Comparison of ENCODE assay signal across 9 mouse cellular contexts in genomic region chr12:80760396-80760801, GRCm38 (mm10). TPM values are rescaled to one million over a fixed set of nuclear protein-coding genes. Genes with fewer than 3 reads are reported as not detected.
DNase-seq lines count a peak whose midpoint lies in the region; ATAC-seq and TF ChIP-seq lines count a peak whose summit lies in the region.
"Had no signal": no experiment of that assay in that cellular context is flagged by ENCODE, and none has a peak within 500 bp of the region (broad histone marks: within the 10 kb centered on the region; RNA-seq: fewer than 3 reads in every experiment).

Gene Ccdc177, minus strand, starts transcription at chr12:80760687.

- H3K4me1 ChIP-seq in MEL (ENCODE audit: control insufficient read depth in 1 of 2, insufficient read depth in 2 of 2, low read length in 2 of 2) = peaks cover 0 to 5% of the 10 kb centered on the region in 2 experiments; a peak in 2 of 4 replicates

- no peaks in the 10 kb centered on the region for H3K9me3 ChIP-seq in MEL (replicated peaks; ENCODE audit: insufficient read depth, low read length)

- TF ChIP-seq EP300 in MEL (IDR thresholded peaks at IDR 0.05; ENCODE audit: low read depth in 1 of 2, low read length in 2 of 2) = no peak

- H3K27ac ChIP-seq in MEL (ENCODE audit: control insufficient read depth, low read depth, low read length) = no peak within 1 kb of the TSS
- peak within 1 kb of the TSS; percentile 91 for H3K27ac ChIP-seq in layer of hippocampus, adult 2 months
- H3K27ac ChIP-seq: macrophage had no signal

- peak; percentile 33 to 56 (median 51); a peak in 5 of 6 replicates for TF ChIP-seq CTCF in MEL (IDR thresholded peaks at IDR 0.05 in 2 of 3, conservative IDR thresholded peaks at IDR 0.05 in 1 of 3; ENCODE audit: control insufficient read depth in 1 of 3, insufficient read depth in 1 of 3, low read depth in 2 of 3, low read length in 3 of 3, poor library complexity in 1 of 3, severe bottlenecking in 1 of 3)
- peak; percentile 95 for TF ChIP-seq CTCF in layer of hippocampus, adult 2 months (conservative IDR thresholded peaks at IDR 0.05)

- H3K4me3 ChIP-seq in MEL (ENCODE audit: control insufficient read depth in 1 of 2, insufficient read depth in 1 of 2, low read depth in 2 of 2, low read length in 2 of 2) = no peak within 1 kb of the TSS
- peak within 1 kb of the TSS; percentile 86 for H3K4me3 ChIP-seq in layer of hippocampus, adult 2 months

- no peaks in the 10 kb centered on the region for H3K79me2 ChIP-seq in MEL (ENCODE audit: control insufficient read depth, insufficient read depth, low read length, poor library complexity)

- H3K36me3 ChIP-seq in MEL (ENCODE audit: control insufficient read depth in 1 of 2, insufficient read depth in 2 of 2, low read length in 2 of 2) = 0 out of 4 replicates have a peak, but pooled peaks cover 0 to 2% of the 10 kb centered on the region in 2 experiments

- no peak for TF ChIP-seq POLR2A in MEL (IDR thresholded peaks at IDR 0.05; ENCODE audit: control insufficient read depth in 1 of 2, insufficient read depth in 1 of 2, low read depth in 1 of 2, low read length in 2 of 2, poor library complexity in 1 of 2)

- peak; percentile 14 for TF ChIP-seq RAD21 in MEL (IDR thresholded peaks at IDR 0.05; ENCODE audit: low read depth, low read length)

- H3K27me3 ChIP-seq in MEL (ENCODE audit: control insufficient read depth in 1 of 2, insufficient read depth in 2 of 2, low read length in 2 of 2) = no peaks in the 10 kb centered on the region; a peak in 1 of 4 replicates

- peak; percentile 91 for ATAC-seq in frontal cortex, adult (ENCODE audit: low TSS enrichment)
- ATAC-seq in hematopoietic stem cell, adult 5-6 weeks (replicated peaks in 1 of 2; ENCODE audit: insufficient read depth in 1 of 2, low FRiP score in 2 of 2, low TSS enrichment in 1 of 2, low read depth in 1 of 2, poor library complexity in 2 of 2, severe bottlenecking in 2 of 2) = peak; percentile 81 to 82

- DNase-seq in MEL (ENCODE audit: low read depth, low spot score) = peak; percentile 44
- DNase-seq in cerebellum, adult 8-10 months = peak; percentile 91
- peak; percentile 85 to 87 for DNase-seq in layer of hippocampus, adult 2 months (ENCODE audit: low spot score in 2 of 2)
- peak; percentile 69 to 77 for DNase-seq in lung, adult 18-20 months
- DNase-seq in ovary, postnatal 14 days (ENCODE audit: low spot score) = peak; percentile 69
- DNase-seq in thymus, postnatal 0 days (ENCODE audit: low spot score) = peak; percentile 81

- no peak within 1 kb of the TSS for H3K9ac ChIP-seq in MEL (ENCODE audit: control insufficient read depth, low read depth, low read length, poor library complexity, severe bottlenecking)

TF ChIP-seq in MEL, 35 proteins besides CTCF, POLR2A, EP300 and RAD21:
- no peak for TF ChIP-seq ELF1 (IDR thresholded peaks at IDR 0.05; ENCODE audit: low read depth, low read length)
- TF ChIP-seq SMC3 (IDR thresholded peaks at IDR 0.05; ENCODE audit: low read depth, low read length) = peak; percentile 50
- TF ChIP-seq ZC3H11A (IDR thresholded peaks at IDR 0.05; ENCODE audit: low read depth, low read length) = no peak
- no peak for TF ChIP-seq CHD1 (IDR thresholded peaks at IDR 0.05; ENCODE audit: low read depth, low read length)

RNA-seq across cellular contexts. Expression of gene Ccdc177, which starts in this region (rescaled TPM):
- not detected in 2 replicates for total RNA-seq in MEL (2012; rRNA removed)
- polyA plus RNA-seq in MEL (2012; ENCODE audit: insufficient read depth in 1 of 2, insufficient read length in 2 of 2, low read depth in 1 of 2, low replicate concordance in 2 of 2, missing spikeins in 1 of 2) = not detected
- 0.06 TPM in 1 of 2 replicates, not detected in the other for total RNA-seq in hematopoietic stem cell, adult 5-6 weeks (2017)
- 10 to 100 TPM; 18.4 to 18.6 TPM for total RNA-seq in layer of hippocampus, adult 2 months (2021)
- 0.03 TPM in 1 of 2 replicates, not detected in the other for polyA plus RNA-seq in thymus, postnatal 0 days (2015; fragmentation: Nextera tagmentation; extraction: Ambion mirVana)
- polyA plus RNA-seq: macrophage had no signal

Comparison
In these comparisons a context has a peak if more than half of its experiments do, and no peak if none do; other contexts are left out.
1. RNA of gene Ccdc177 (total RNA-seq): 18.4 to 18.6 TPM in layer of hippocampus, adult 2 months; not detected in MEL and 0.06 TPM in hematopoietic stem cell, adult 5-6 weeks; every median in the first group is over 10 times any median in the second.
2. Peak in DNase-seq in MEL; RNA of the gene not detected or under 1 TPM.
3. Peak in ATAC-seq in hematopoietic stem cell, adult 5-6 weeks; RNA of the gene not detected or under 1 TPM.
4. Peak in DNase-seq in thymus, postnatal 0 days; RNA of the gene not detected or under 1 TPM.
5. Peak in every context shown above with its lines, with median percentiles within 50 percentile points of each other: DNase-seq.